In genomic region chr13:64445254-64445920, GRCm38 (mm10) we compare ENCODE assay signal across 27 mouse cellular contexts. TPM values are rescaled to one million over a fixed set of nuclear protein-coding genes. Genes with fewer than 3 reads are reported as not detected.
DNase-seq lines count a peak whose midpoint lies in the region; ATAC-seq and TF ChIP-seq lines count a peak whose summit lies in the region.
"Had no signal": no experiment of that assay in that cellular context is flagged by ENCODE, and none has a peak within 500 bp of the region (broad histone marks: within the 10 kb centered on the region; RNA-seq: fewer than 3 reads in every experiment).

No protein-coding gene starts in this region.

- no peak for DNase-seq in liver, embryonic 13.5 days
- DNase-seq in liver = no peak
- peak; percentile 12 for DNase-seq in midbrain, embryonic 14.5 days
- DNase-seq in midbrain, postnatal 0 days (ENCODE audit: low spot score) = no peak
- DNase-seq in brain, embryonic 14.5 days (ENCODE audit: low read depth) = peak; percentile 22
- DNase-seq: adrenal gland, adult 8-10 months; adrenal gland, postnatal 14 days; cerebellum, adult 11-12 months; cerebellum, adult 2 months; cerebellum, adult 9-10 months; cerebellum, postnatal 10 days; cerebellum, postnatal 25 days; forebrain, postnatal 0 days had no signal

- no peak overlapping the region for H3K4me3 ChIP-seq in liver, embryonic 13.5 days (replicated peaks)
- H3K4me3 ChIP-seq in midbrain, embryonic 14.5 days (replicated peaks; ENCODE audit: low read depth, low read length) = no peak overlapping the region
- no peak overlapping the region for H3K4me3 ChIP-seq in midbrain, postnatal 0 days (ENCODE audit: low read depth, low read length)
- H3K4me3 ChIP-seq: embryonic facial prominence, embryonic 10.5 days; embryonic facial prominence, embryonic 12.5 days; forebrain, embryonic 13.5 days; forebrain, embryonic 15.5 days had no signal

- no peak overlapping the region for H3K4me2 ChIP-seq in liver, embryonic 13.5 days
- no peak overlapping the region for H3K4me2 ChIP-seq in midbrain, embryonic 14.5 days (ENCODE audit: low read length)
- H3K4me2 ChIP-seq in midbrain, postnatal 0 days (ENCODE audit: low read depth, low read length, poor library complexity, severe bottlenecking) = no peak overlapping the region
- H3K4me2 ChIP-seq: embryonic facial prominence, embryonic 12.5 days; forebrain, embryonic 13.5 days; forebrain, embryonic 15.5 days had no signal

- no peaks in the 10 kb centered on the region for H3K9me3 ChIP-seq in liver, embryonic 13.5 days (replicated peaks)
- no peaks in the 10 kb centered on the region for H3K9me3 ChIP-seq in midbrain, embryonic 14.5 days (ENCODE audit: control insufficient read depth, low read length)
- no peaks in the 10 kb centered on the region for H3K9me3 ChIP-seq in midbrain, postnatal 0 days (ENCODE audit: low read length)
- H3K9me3 ChIP-seq: embryonic facial prominence, embryonic 10.5 days; embryonic facial prominence, embryonic 12.5 days; forebrain, embryonic 13.5 days; forebrain, embryonic 15.5 days had no signal

- 34% methylated on average over 9 of the region's 9 CpGs for WGBS in liver, embryonic 13.5 days (ENCODE audit: insufficient replicate concordance)
- WGBS in midbrain, embryonic 14.5 days = 62% methylated on average over 9 of the region's 9 CpGs
- WGBS in midbrain, postnatal 0 days = 60% methylated on average over 9 of the region's 9 CpGs

- TF ChIP-seq CTCF in midbrain, postnatal 0 days (IDR thresholded peaks at IDR 0.05) = no peak
- TF ChIP-seq CTCF in brain, embryonic 14.5 days (IDR thresholded peaks at IDR 0.05; ENCODE audit: borderline replicate concordance, extremely low read depth, insufficient read depth, insufficient read length) = no peak

- no peak overlapping the region for H3K9ac ChIP-seq in liver, embryonic 13.5 days
- H3K9ac ChIP-seq in midbrain, embryonic 14.5 days (replicated peaks; ENCODE audit: low read length) = no peak overlapping the region
- H3K9ac ChIP-seq in midbrain, postnatal 0 days (replicated peaks; ENCODE audit: low read length, poor library complexity, severe bottlenecking) = no peak overlapping the region
- H3K9ac ChIP-seq: embryonic facial prominence, embryonic 12.5 days; forebrain, embryonic 13.5 days; forebrain, embryonic 15.5 days; forebrain, postnatal 0 days had no signal

- no peaks in the 10 kb centered on the region for H3K27me3 ChIP-seq in liver, embryonic 13.5 days
- no peaks in the 10 kb centered on the region for H3K27me3 ChIP-seq in midbrain, embryonic 14.5 days (ENCODE audit: control insufficient read depth, insufficient read depth, low read length)
- H3K27me3 ChIP-seq in midbrain, postnatal 0 days (ENCODE audit: insufficient read depth, low read length) = no peaks in the 10 kb centered on the region
- H3K27me3 ChIP-seq: embryonic facial prominence, embryonic 12.5 days; forebrain, embryonic 13.5 days; forebrain, embryonic 15.5 days had no signal

- H3K4me1 ChIP-seq in liver, embryonic 13.5 days (replicated peaks) = peaks cover 29% of the 10 kb centered on the region
- no peaks in the 10 kb centered on the region for H3K4me1 ChIP-seq in midbrain, embryonic 14.5 days (ENCODE audit: control insufficient read depth, insufficient read depth, low read length)
- no peaks in the 10 kb centered on the region for H3K4me1 ChIP-seq in midbrain, postnatal 0 days (ENCODE audit: insufficient read depth, low read length)
- H3K4me1 ChIP-seq: embryonic facial prominence, embryonic 10.5 days; embryonic facial prominence, embryonic 12.5 days; forebrain, embryonic 13.5 days; forebrain, embryonic 15.5 days had no signal

- no peaks in the 10 kb centered on the region for H3K36me3 ChIP-seq in liver, embryonic 13.5 days
- H3K36me3 ChIP-seq in midbrain, embryonic 14.5 days (ENCODE audit: control insufficient read depth, insufficient read depth, low read length) = no peaks in the 10 kb centered on the region
- H3K36me3 ChIP-seq in midbrain, postnatal 0 days (ENCODE audit: insufficient read depth, low read length) = no peaks in the 10 kb centered on the region
- H3K36me3 ChIP-seq: embryonic facial prominence, embryonic 10.5 days; embryonic facial prominence, embryonic 12.5 days; forebrain, embryonic 15.5 days had no signal

- 0 out of 2 replicates have a peak, but pooled peaks have one; percentile 16 for ATAC-seq in liver, embryonic 13.5 days (ENCODE audit: low read depth)
- no peak for ATAC-seq in midbrain, embryonic 14.5 days (ENCODE audit: low FRiP score, low TSS enrichment)
- ATAC-seq in midbrain, postnatal 0 days (ENCODE audit: low FRiP score) = no peak
- ATAC-seq in frontal cortex, adult (ENCODE audit: low TSS enrichment) = no peak
- ATAC-seq: activated CD4-positive, CD25-positive, alpha-beta regulatory T cell, adult 4 months; forebrain, embryonic 13.5 days; forebrain, embryonic 15.5 days; forebrain, postnatal 0 days; Patski had no signal

- no peak for TF ChIP-seq POLR2A in brain, embryonic 14.5 days (IDR thresholded peaks at IDR 0.05; ENCODE audit: borderline replicate concordance, extremely low read depth, insufficient read depth, insufficient read length, poor library complexity, severe bottlenecking)

- H3K27ac ChIP-seq in liver, embryonic 13.5 days = no peak overlapping the region
- H3K27ac ChIP-seq in midbrain, embryonic 14.5 days (replicated peaks; ENCODE audit: low read depth, low read length) = no peak overlapping the region
- H3K27ac ChIP-seq in midbrain, postnatal 0 days (ENCODE audit: low read depth, low read length) = no peak overlapping the region
- H3K27ac ChIP-seq: embryonic facial prominence, embryonic 10.5 days; embryonic facial prominence, embryonic 12.5 days; forebrain, embryonic 13.5 days; forebrain, embryonic 15.5 days had no signal

RNA-seq across cellular contexts. Expression of gene Cdk20, which starts 13.3 kb away (rescaled TPM):
- polyA plus RNA-seq in liver, embryonic 13.5 days (2015; fragmentation: Nextera tagmentation; extraction: Ambion mirVana) = 3.7 and 3.8 TPM in 2 replicates
- 20.2 and 22.0 TPM in 2 replicates for polyA plus RNA-seq in midbrain, embryonic 14.5 days (2014; fragmentation: Nextera tagmentation; extraction: Ambion mirVana)
- 30.0 and 34.2 TPM in 2 replicates for total RNA-seq in midbrain, postnatal 0 days (2014; rRNA removed)
- polyA plus RNA-seq in midbrain, postnatal 0 days (2015; fragmentation: Nextera tagmentation; extraction: Ambion mirVana) = 25.5 and 26.6 TPM in 2 replicates
- 23.7 and 26.9 TPM in 2 replicates for polyA plus RNA-seq in brain, embryonic 14.5 days (2012; rRNA removed)

RNA-seq across cellular contexts. Expression of gene Fam240b, which starts 52.2 kb away (rescaled TPM):
- polyA plus RNA-seq in liver, embryonic 13.5 days (2015; fragmentation: Nextera tagmentation; extraction: Ambion mirVana) = not detected in 2 replicates
- polyA plus RNA-seq in midbrain, embryonic 14.5 days (2014; fragmentation: Nextera tagmentation; extraction: Ambion mirVana) = not detected in 2 replicates
- total RNA-seq in midbrain, postnatal 0 days (2014; rRNA removed) = not detected in 2 replicates
- polyA plus RNA-seq in midbrain, postnatal 0 days (2015; fragmentation: Nextera tagmentation; extraction: Ambion mirVana) = not detected in 2 replicates
- polyA plus RNA-seq in brain, embryonic 14.5 days (2012; rRNA removed) = not detected in 2 replicates
- total RNA-seq: adrenal gland, adult 18-20 months; adrenal gland, adult 8-10 months; adrenal gland, postnatal 14 days; adrenal gland, postnatal 4 days; ES-E14; forebrain, postnatal 0 days had no signal
- polyA plus RNA-seq: activated CD4-positive, CD25-positive, alpha-beta regulatory T cell, adult 4 months; C2C12; cerebellum, adult 2 months; cortical plate, adult 2 months; embryonic facial prominence, embryonic 10.5 days; embryonic facial prominence, embryonic 12.5 days; embryonic facial prominence, embryonic 14.5 days; forebrain, embryonic 11.5 days; forebrain, embryonic 13.5 days; forebrain, embryonic 15.5 days; forebrain, postnatal 0 days; Patski had no signal

Comparison
In these comparisons a context has a peak if more than half of its experiments do, and no peak if none do; other contexts are left out.
1. DNase-seq: peak in midbrain, embryonic 14.5 days (single experiment) and brain, embryonic 14.5 days (single experiment); none in liver, embryonic 13.5 days (single experiment), liver (single experiment) and midbrain, postnatal 0 days (single experiment).